11 mouse cellular contexts compared by ENCODE assay signal in the genomic region with DNA sequence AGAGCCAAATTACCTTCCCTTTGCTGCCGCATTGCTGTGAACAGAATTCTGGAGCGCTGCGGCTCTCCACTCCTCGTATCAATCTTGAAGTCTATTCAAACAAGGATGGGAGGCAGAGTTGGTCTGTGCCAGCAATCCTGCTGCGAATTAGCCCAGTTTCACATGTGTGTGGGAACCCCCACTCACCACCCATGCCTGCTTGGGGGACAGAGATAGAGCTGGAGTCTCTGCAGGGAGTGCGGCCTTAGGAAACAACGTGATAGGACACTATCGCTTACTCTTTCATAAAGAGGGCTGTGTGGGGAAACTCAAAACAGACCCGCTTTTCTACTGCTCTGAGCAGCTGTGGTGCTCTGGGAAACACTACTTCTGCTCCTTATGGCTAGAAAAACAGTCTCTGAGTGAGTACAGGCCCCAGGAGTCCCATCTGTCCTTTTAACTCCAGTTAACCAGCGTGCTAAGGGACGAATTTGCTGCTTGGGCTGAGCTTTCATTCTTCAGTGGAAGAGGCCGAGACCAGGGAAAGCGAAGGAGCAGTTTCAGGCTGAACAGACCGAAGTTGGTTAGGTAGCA.
DNase-seq lines count a peak whose midpoint lies in the region; ATAC-seq and TF ChIP-seq lines count a peak whose summit lies in the region.
"Had no signal": no experiment of that assay in that cellular context is flagged by ENCODE, and none has a peak within 500 bp of the region (broad histone marks: within the 10 kb centered on the region; RNA-seq: fewer than 3 reads in every experiment).

No protein-coding gene starts in this region.

- H3K4me3 ChIP-seq in left cerebral cortex, adult 2 months: no peak overlapping the region
- no peak overlapping the region for H3K4me3 ChIP-seq in embryonic facial prominence, embryonic 10.5 days
- H3K4me3 ChIP-seq: myocyte had no signal

- no peaks in the 10 kb centered on the region for H3K36me3 ChIP-seq in embryonic facial prominence, embryonic 10.5 days (replicated peaks)
- H3K36me3 ChIP-seq: G1E had no signal

- no peak overlapping the region for H3K27ac ChIP-seq in left cerebral cortex, adult 2 months
- peak overlapping the region; percentile 44; the same call in 1 of the 2 replicates for H3K27ac ChIP-seq in embryonic facial prominence, embryonic 10.5 days (replicated peaks)

- DNase-seq in left cerebral cortex, postnatal 14 days (ENCODE audit: low spot score in 2 of 2): peak; percentile 11 to 29
- no peak for DNase-seq in left cerebral cortex, adult 2 months (ENCODE audit: extremely low spot score in 1 of 2, low spot score in 2 of 2)
- DNase-seq in cerebellum, adult 8-10 months: peak; percentile 14
- peak; percentile 17 for DNase-seq in embryonic facial prominence, embryonic 10.5 days (ENCODE audit: low spot score)
- peak; percentile 53 for DNase-seq in mesoderm, embryonic 11.5 days (ENCODE audit: low read depth, low spot score)
- DNase-seq in spleen, adult 12 weeks (ENCODE audit: low spot score): no peak
- DNase-seq: adrenal gland, postnatal 36 days; lung, adult 18-20 months had no signal

- H3K4me1 ChIP-seq in embryonic facial prominence, embryonic 10.5 days: peaks cover 4% of the 10 kb centered on the region; the same call in 1 of the 2 replicates

- no peak for ATAC-seq in activated CD4-positive, CD25-positive, alpha-beta regulatory T cell, adult 4 months

- intact Hi-C loops in left cerebral cortex, postnatal 14 days (cut with DNase I): no loop called here
- intact Hi-C loops in left cerebral cortex, adult 2 months (cut with DNase I): no loop called here

- 0 out of 2 replicates have a peak, but pooled peaks cover 3% of the 10 kb centered on the region for H3K9me3 ChIP-seq in embryonic facial prominence, embryonic 10.5 days
- H3K9me3 ChIP-seq: G1E had no signal

- no peak for TF ChIP-seq CTCF in left cerebral cortex, adult 2 months (IDR thresholded peaks at IDR 0.05)

- H3K27me3 ChIP-seq in embryonic facial prominence, embryonic 10.5 days (replicated peaks; ENCODE audit: low read depth, poor library complexity, severe bottlenecking): no peaks in the 10 kb centered on the region

- 61% methylated on average over 14 of the region's 14 CpGs for WGBS in embryonic facial prominence, embryonic 10.5 days

Comparison
In these comparisons a context has a peak if more than half of its experiments do, and no peak if none do; other contexts are left out.
1. DNase-seq: peak in left cerebral cortex, postnatal 14 days (2 of 2), cerebellum, adult 8-10 months (single experiment), embryonic facial prominence, embryonic 10.5 days (single experiment) and mesoderm, embryonic 11.5 days (single experiment); none in left cerebral cortex, adult 2 months (0 of 2) and spleen, adult 12 weeks (single experiment).